Mouse (Mus musculus) E14TG2a.4 (cell line): ENCODE data around the gene Dpy19l2.

Experiments
- CTCF ChIP-seq: conservative IDR thresholded peaks from 2 replicates; pipeline ENCODE4 v1.5.1; 2014; ENCODE audit warnings: low read length
- NANOG ChIP-seq: IDR thresholded peaks from 2 replicates; pipeline ENCODE4 v1.6.1; 2014; ENCODE audit warnings: borderline replicate concordance, low read length, mixed read lengths
- POU5F1 ChIP-seq: IDR thresholded peaks from 2 replicates; pipeline ENCODE4 v1.6.1; 2014; ENCODE audit warnings: low read length, borderline replicate concordance

DNA sequence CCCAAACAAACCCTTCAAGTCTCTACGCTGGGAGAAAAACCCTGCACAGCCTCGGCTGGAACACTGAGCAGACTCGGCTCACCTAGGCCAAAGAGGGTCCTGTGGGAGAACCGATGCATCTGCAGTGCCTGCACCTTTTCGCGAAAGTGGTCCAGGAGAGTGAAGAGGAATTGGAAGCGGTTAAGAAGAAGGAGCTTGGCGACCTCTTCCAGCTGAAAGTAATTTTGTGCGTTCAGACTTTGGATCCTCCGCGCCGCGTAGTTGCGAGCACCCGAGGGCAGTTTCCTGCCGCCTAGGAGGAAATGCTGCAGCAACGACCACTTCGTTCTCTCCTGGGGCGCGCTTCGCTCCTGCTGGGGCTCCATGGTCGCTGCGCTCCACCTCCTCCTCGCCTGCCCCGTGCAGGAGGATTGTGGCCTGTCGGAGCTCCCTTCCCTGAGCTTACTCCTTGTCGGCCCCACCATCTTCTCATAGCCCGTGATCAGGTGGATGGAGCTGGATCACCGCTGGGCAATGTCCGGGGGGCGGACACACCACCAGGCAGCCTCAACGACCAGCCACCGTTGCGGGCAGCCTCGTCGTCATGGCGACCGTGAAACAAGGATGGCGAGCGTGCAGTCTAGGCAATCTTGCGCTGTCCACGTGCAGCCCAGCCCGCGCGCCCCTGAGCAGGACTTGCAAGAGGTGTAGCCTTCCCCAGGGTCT lies at the start of gene Dpy19l2:
- TF ChIP-seq CTCF = no peak
- no peak for TF ChIP-seq POU5F1
- TF ChIP-seq NANOG = no peak
